Mouse (Mus musculus): ENCODE results near the gene Rbfox3.

DNA sequence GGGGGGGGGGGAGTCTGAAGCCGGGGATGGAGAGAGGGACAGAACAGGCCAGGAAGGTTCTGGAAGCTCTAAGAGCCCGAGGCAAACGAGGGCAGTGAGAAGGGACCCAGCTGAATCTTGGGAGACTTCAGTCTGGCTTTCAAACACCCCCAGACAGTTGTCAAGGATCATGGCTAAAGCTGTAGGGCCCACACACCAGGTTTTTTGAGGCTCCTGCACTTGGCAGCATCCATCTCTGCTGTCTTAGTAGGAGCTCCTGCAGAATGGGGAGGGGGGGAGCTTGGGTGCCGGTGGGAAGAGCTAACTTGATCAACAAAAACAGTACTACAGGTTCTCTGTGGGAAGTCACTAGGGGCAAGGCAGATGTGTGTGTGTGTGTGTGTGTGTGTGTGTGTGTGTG lies 358.9 kb downstream of the Rbfox3 start:
- TF ChIP-seq CTCF (conservative IDR thresholded peaks at IDR 0.05 in 1 of 2, IDR thresholded peaks at IDR 0.05 in 1 of 2; ENCODE audit: low read depth in 2 of 2, low read length in 2 of 2) (no peak), TCF12 (IDR thresholded peaks at IDR 0.05; ENCODE audit: low read depth, low read length) (no peak), POLR2A (IDR thresholded peaks at IDR 0.05; ENCODE audit: low read depth, low read length) (no peak), RCOR1 (conservative IDR thresholded peaks at IDR 0.05; ENCODE audit: low read depth, low read length) (no peak), JUN (IDR thresholded peaks at IDR 0.05; ENCODE audit: insufficient read depth, low read depth, low read length) (no peak), NRF1 (IDR thresholded peaks at IDR 0.05; ENCODE audit: low read depth, low read length) (no peak), EP300 (IDR thresholded peaks at IDR 0.05; ENCODE audit: low read length) (no peak), E2F4 (IDR thresholded peaks at IDR 0.05; ENCODE audit: insufficient replicate concordance, low read depth, low read length) (no peak), ZMIZ1 (IDR thresholded peaks at IDR 0.05; ENCODE audit: low read depth, low read length) (no peak), CHD2 (IDR thresholded peaks at IDR 0.05; ENCODE audit: low read length) (no peak), MAFK (IDR thresholded peaks at IDR 0.05; ENCODE audit: insufficient replicate concordance, low read length) (no peak), RAD21 (IDR thresholded peaks at IDR 0.05; ENCODE audit: low read depth, low read length) (no peak)

Data from CH12.LX (cell line).